Mouse (Mus musculus): ENCODE data around the gene Prss32. TPM values are rescaled to one million over a fixed set of nuclear protein-coding genes. Genes with fewer than 3 reads are reported as not detected.
A peak's percentile ranks its signal among the peaks of the same experiment; 100 is the strongest.

Gene Prss32
- polyA plus RNA-seq (2011; ENCODE audit: insufficient read length, low read depth, missing spikeins) = not detected in 2 replicates

- no peak within 1 kb of the TSS for H3K4me3 ChIP-seq (ENCODE audit: insufficient read depth, low read length)
- H3K27ac ChIP-seq (ENCODE audit: insufficient read depth, low read length) = no peak within 1 kb of the TSS
- H3K4me1 ChIP-seq (ENCODE audit: control insufficient read depth, insufficient read depth, low read length) = no peaks in the 10 kb centered on the region
- TF ChIP-seq POLR2A (IDR thresholded peaks at IDR 0.05; ENCODE audit: low read depth, low read length) = no peak
- peak; percentile 43; the same call in 1 of the 2 replicates for TF ChIP-seq CTCF (IDR thresholded peaks at IDR 0.05; ENCODE audit: borderline replicate concordance, insufficient read depth, low read length)
Measured at GRCm38 (mm10) chr17:23843812-23844273, at the start of gene Prss32, which contains the start of gene Prss41. Prss32 (plus strand) TSS chr17:23843855. Prss41 (minus strand) TSS chr17:23844172.

GRCm38 (mm10) chr17:23795323-23795722 lies 48.3 kb upstream of the Prss32 start:
- TF ChIP-seq POLR2A (IDR thresholded peaks at IDR 0.05; ENCODE audit: low read depth, low read length) = no peak
- TF ChIP-seq CTCF (IDR thresholded peaks at IDR 0.05; ENCODE audit: borderline replicate concordance, insufficient read depth, low read length) = no peak
- H3K4me1 ChIP-seq (ENCODE audit: control insufficient read depth, insufficient read depth, low read length) = no peaks in the 10 kb centered on the region

DNA sequence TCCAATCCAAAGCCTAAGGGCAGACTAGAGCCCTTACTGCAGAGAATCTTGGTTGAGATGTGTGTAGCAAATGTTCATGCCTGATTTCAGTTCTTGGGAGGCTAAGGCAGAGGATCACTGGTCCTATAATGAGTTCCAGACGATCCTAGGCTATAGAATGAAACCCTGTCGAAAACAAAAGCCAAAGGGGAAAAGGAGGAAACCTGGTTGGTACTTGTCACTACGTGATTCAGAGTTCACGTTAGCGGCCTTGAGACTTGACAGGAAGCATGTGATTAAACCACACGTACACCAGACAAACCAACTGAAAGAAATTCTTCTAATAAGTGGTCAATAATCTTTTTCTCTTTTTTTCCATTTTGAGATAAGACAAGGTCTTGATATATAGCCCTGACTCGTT lies 46.3 kb upstream of the Prss32 start:
- Histone ChIP-seq H3K4me1 (ENCODE audit: control insufficient read depth, insufficient read depth, low read length) (no peaks in the 10 kb centered on the region; the same call in 1 of the 2 replicates), H3K27ac (ENCODE audit: insufficient read depth, low read length) (no peak overlapping the region), H3K4me3 (ENCODE audit: insufficient read depth, low read length) (no peak overlapping the region)
- TF ChIP-seq POLR2A (IDR thresholded peaks at IDR 0.05; ENCODE audit: low read depth, low read length) = no peak

More at GRCm38 (mm10) chr17:23795323-23795722, 48.3 kb upstream of the Prss32 start:
- Histone ChIP-seq H3K27ac (ENCODE audit: insufficient read depth, low read length) (no peak overlapping the region), H3K4me3 (ENCODE audit: insufficient read depth, low read length) (no peak overlapping the region)

- no peak for TF ChIP-seq CTCF (IDR thresholded peaks at IDR 0.05; ENCODE audit: borderline replicate concordance, insufficient read depth, low read length)
- no peak for TF ChIP-seq POLR2A (IDR thresholded peaks at IDR 0.05; ENCODE audit: low read depth, low read length)
- Histone ChIP-seq H3K27ac (ENCODE audit: insufficient read depth, low read length) (no peak overlapping the region), H3K4me1 (ENCODE audit: control insufficient read depth, insufficient read depth, low read length) (peaks cover 3% of the 10 kb centered on the region), H3K4me3 (ENCODE audit: insufficient read depth, low read length) (no peak overlapping the region)
Measured at GRCm38 (mm10) chr17:23801627-23802026, 42.0 kb upstream of the Prss32 start.

DNA sequence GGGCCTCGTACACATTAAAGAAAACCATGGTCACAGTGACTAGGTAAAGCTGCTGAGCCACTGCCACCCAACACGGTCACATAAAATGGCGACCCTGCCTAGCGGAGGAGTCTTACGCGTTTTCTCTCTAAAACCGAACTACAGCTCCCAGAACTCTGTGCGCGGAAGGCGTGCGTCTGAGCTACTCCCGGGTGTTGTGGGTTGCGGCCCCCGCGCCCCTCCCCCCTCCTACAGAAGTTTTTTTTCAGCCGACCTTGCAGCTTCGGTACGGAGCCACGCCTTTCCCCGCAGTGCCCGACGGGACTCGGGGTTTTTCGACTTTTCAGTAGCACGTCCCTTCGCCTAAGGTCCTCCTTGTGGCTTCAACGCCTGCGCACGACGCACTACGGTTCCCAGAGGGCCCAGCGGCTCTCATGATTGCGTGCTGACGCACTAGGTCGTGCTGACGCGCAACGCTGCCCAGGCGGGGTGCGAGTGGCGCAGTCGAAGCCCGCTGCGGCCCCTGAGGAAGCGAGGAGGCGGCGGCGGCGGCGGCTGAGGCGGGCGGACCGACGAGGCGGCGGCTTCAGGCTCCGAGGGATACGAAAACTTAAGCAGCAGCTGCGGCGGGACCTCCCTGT lies 40.8 kb upstream of the Prss32 start:
- TF ChIP-seq CTCF (IDR thresholded peaks at IDR 0.05; ENCODE audit: borderline replicate concordance, insufficient read depth, low read length) = no peak
- peak; percentile 71 for TF ChIP-seq POLR2A (IDR thresholded peaks at IDR 0.05; ENCODE audit: low read depth, low read length)
- H3K4me3 ChIP-seq (ENCODE audit: insufficient read depth, low read length) = peak overlapping the region; percentile 98
- H3K4me1 ChIP-seq (ENCODE audit: control insufficient read depth, insufficient read depth, low read length) = peaks cover 3% of the 10 kb centered on the region
- peak overlapping the region; percentile 68 for H3K27ac ChIP-seq (ENCODE audit: insufficient read depth, low read length)

GRCm38 (mm10) chr17:23803366-23804041 lies 40.2 kb upstream of the Prss32 start:
- Histone ChIP-seq H3K4me1 (ENCODE audit: control insufficient read depth, insufficient read depth, low read length) (peaks cover 3% of the 10 kb centered on the region), H3K4me3 (ENCODE audit: insufficient read depth, low read length) (peak overlapping the region; percentile 98), H3K27ac (ENCODE audit: insufficient read depth, low read length) (peak overlapping the region; percentile 68)
- TF ChIP-seq CTCF (IDR thresholded peaks at IDR 0.05; ENCODE audit: borderline replicate concordance, insufficient read depth, low read length) (no peak), POLR2A (IDR thresholded peaks at IDR 0.05; ENCODE audit: low read depth, low read length) (no peak)

DNA sequence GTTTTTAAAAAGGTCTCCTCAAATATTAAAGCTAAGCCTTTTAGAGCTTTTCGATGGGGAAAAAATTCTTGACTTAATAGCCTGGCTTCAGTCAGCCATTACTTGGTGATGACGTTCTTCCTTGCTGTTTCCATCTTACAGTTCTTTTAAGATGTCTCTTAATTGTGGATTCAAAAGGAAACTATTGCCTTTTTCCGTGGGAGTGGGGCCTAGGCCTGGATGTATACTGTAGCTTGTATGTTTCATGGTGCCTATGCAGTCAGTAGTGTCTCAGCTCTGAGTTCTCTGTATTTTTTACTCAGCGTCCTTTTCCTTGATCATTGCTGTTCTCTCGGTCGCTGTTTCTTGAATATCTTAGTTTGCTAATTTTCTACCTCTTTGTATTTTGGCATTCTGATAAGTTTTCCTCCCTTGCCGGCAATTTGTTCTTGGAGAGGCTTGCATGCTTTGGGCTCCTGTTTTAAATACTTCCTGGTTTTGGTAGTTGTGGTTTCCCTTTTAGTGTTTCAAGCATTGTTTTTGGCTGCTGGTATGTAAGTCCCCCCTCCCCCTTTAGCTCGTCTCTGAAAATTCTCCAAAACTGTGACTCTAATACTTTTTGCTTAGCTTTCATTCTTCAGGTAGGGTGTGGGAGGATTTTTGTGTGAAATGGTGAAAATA lies 39.1 kb upstream of the Prss32 start:
- TF ChIP-seq CTCF (IDR thresholded peaks at IDR 0.05; ENCODE audit: borderline replicate concordance, insufficient read depth, low read length) = no peak
- no peak for TF ChIP-seq POLR2A (IDR thresholded peaks at IDR 0.05; ENCODE audit: low read depth, low read length)
- H3K4me3 ChIP-seq (ENCODE audit: insufficient read depth, low read length) = peak overlapping the region; percentile 98
- H3K27ac ChIP-seq (ENCODE audit: insufficient read depth, low read length) = peak overlapping the region; percentile 60
- H3K4me1 ChIP-seq (ENCODE audit: control insufficient read depth, insufficient read depth, low read length) = peaks cover 3% of the 10 kb centered on the region

DNA sequence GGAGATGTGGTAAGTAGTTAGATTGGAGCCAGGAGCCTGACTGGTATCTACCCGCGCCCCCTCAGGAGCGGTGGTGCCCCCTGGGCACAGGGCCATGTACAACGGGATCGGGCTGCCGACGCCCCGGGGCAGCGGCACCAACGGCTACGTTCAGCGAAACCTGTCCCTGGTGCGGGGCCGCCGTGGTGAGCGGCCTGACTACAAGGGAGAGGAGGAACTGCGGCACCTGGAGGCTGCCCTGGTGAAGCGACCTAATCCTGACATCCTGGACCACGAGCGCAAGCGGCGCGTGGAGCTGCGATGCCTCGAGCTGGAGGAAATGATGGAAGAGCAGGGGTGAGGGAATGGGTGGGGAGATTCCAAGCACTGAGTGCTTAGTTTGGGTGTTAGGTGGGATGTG lies 36.8 kb upstream of the Prss32 start:
- Histone ChIP-seq H3K27ac (ENCODE audit: insufficient read depth, low read length) (no peak overlapping the region), H3K4me3 (ENCODE audit: insufficient read depth, low read length) (peak overlapping the region; percentile 31), H3K4me1 (ENCODE audit: control insufficient read depth, insufficient read depth, low read length) (peaks cover 3% of the 10 kb centered on the region)
- TF ChIP-seq POLR2A (IDR thresholded peaks at IDR 0.05; ENCODE audit: low read depth, low read length) = no peak
- no peak; the same call in 1 of the 2 replicates for TF ChIP-seq CTCF (IDR thresholded peaks at IDR 0.05; ENCODE audit: borderline replicate concordance, insufficient read depth, low read length)

DNA sequence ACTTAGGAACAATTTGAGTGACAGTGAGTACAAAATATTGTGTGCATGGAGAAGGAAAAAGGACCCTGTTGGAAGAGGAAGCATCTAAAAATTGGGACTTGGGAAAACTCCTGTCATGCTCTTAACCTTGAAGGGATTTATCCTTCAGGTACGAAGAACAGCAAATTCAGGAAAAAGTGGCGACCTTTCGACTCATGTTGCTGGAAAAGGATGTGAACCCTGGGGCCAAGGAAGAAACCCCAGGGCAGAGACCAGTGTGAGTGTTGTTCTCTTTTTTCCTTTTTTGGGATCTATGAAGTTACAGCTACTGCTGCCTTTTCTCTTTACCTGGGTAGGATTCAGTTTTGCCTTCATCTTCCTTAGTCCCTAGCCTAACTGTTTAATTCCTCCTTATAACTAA lies 35.7 kb upstream of the Prss32 start:
- Histone ChIP-seq H3K4me1 (ENCODE audit: control insufficient read depth, insufficient read depth, low read length) (peaks cover 3% of the 10 kb centered on the region; the same call in 1 of the 2 replicates), H3K4me3 (ENCODE audit: insufficient read depth, low read length) (no peak overlapping the region), H3K27ac (ENCODE audit: insufficient read depth, low read length) (no peak overlapping the region)
- TF ChIP-seq POLR2A (IDR thresholded peaks at IDR 0.05; ENCODE audit: low read depth, low read length) (no peak), CTCF (IDR thresholded peaks at IDR 0.05; ENCODE audit: borderline replicate concordance, insufficient read depth, low read length) (no peak)

Measured in embryonic fibroblast, embryonic 13.5 days (primary cell).